Mouse (Mus musculus): ENCODE measurements around the gene Nrp1. TPM values are rescaled to one million over a fixed set of nuclear protein-coding genes. Genes with fewer than 3 reads are reported as not detected.

Gene Nrp1
- polyA plus RNA-seq, 1 experiment from 2014 or later: 40.8 TPM

DNA sequence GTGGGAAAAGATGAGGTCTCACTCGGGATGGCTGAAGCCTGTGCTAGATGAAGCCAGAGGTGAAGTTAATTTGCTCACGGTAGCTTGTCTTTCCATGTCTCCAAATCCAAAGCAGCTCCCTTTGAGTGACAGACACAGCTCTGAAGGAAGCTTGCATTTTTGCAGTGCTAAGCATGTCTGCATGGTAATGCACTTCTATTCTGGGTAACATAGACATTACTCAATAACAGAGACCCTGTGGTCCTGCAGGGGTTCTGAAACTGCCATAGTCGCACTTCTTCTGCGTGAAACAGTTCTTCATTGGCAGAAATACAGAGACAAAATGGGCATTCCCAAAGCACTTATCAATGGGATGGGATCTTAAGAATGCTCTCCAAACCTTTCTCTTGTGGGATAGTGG, 77.3 kb downstream of the Nrp1 start:
- H3K4me1 ChIP-seq: peaks cover 4% of the 10 kb centered on the region
- no peak overlapping the region for H3K9ac ChIP-seq
- no peak overlapping the region for H3K4me2 ChIP-seq
- H3K4me3 ChIP-seq (replicated peaks): no peak overlapping the region
- 87% methylated on average over 4 of the region's 4 CpGs for WGBS
- no peak overlapping the region for H3K27ac ChIP-seq
- no peaks in the 10 kb centered on the region for H3K9me3 ChIP-seq
- H3K27me3 ChIP-seq: no peaks in the 10 kb centered on the region
- no peak for ATAC-seq (ENCODE audit: low FRiP score)
- H3K36me3 ChIP-seq (replicated peaks): peaks cover 12% of the 10 kb centered on the region; the same call in 1 of the 2 replicates

DNA sequence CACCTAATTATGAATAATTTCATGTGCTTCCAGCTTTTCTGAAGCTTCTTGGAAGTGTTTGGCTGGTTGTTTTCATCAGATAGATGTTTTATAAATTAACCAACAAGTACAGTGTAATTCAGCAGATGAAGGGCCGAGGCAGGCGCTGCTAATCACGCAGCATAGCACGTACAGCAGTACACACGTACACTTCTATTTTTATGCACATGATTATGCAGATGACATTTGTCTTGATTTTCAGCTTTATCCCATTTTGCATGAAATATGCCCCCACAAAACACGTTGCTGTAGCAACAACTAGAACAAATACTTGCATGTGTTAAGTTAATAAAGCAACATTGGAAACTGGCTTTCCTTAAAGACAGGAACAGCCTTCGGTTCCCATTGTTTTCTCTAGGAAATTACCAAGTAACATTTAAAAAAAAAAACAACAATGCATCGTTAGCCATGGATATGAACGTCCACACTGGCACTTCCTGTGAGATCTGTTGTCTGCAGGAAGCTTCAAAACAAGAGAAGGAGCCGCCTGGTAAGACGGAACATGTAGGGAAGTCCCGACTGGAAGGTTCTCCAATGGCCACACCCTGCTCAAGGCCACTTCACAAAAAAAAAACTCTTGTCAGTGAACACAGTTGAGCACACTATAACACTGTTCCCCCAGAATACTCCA, 78.9 kb downstream of the Nrp1 start:
- WGBS: 71% methylated on average over 12 of the region's 12 CpGs
- Histone ChIP-seq H3K4me1 (peaks cover 4% of the 10 kb centered on the region), H3K4me2 (no peak overlapping the region), H3K9me3 (no peaks in the 10 kb centered on the region), H3K4me3 (replicated peaks) (no peak overlapping the region), H3K36me3 (replicated peaks) (peaks cover 12% of the 10 kb centered on the region; the same call in 1 of the 2 replicates), H3K9ac (no peak overlapping the region), H3K27ac (0 out of 2 replicates have a peak overlapping the region, but pooled peaks have one; percentile 5), H3K27me3 (no peaks in the 10 kb centered on the region)
- no peak for ATAC-seq (ENCODE audit: low FRiP score)

DNA sequence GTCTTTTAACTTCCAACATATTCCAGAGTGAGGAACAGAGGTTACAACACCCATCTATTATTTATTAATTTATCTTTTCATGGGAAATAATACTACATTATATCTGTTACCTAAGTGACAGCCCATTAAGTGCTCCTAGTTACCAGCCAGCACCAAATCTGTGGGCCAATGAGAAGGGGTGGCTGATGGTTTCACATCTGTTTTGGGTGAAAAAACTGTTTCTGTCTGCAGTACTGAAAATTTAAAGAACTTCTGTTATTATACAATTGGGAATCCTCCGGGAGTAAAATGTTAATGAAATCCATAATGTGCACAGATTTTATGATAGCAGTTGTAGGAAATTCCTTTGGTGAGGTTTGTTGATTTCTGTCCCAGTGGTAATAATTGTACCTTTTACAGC, 83.0 kb downstream of the Nrp1 start:
- Histone ChIP-seq H3K9me3 (no peaks in the 10 kb centered on the region), H3K27ac (no peak overlapping the region), H3K4me3 (replicated peaks) (no peak overlapping the region), H3K27me3 (no peaks in the 10 kb centered on the region), H3K4me2 (no peak overlapping the region), H3K4me1 (peaks cover 10% of the 10 kb centered on the region), H3K36me3 (replicated peaks) (no peaks in the 10 kb centered on the region), H3K9ac (no peak overlapping the region)
- 88% methylated on average over 1 of the region's 1 CpGs for WGBS
- ATAC-seq (ENCODE audit: low FRiP score): no peak

DNA sequence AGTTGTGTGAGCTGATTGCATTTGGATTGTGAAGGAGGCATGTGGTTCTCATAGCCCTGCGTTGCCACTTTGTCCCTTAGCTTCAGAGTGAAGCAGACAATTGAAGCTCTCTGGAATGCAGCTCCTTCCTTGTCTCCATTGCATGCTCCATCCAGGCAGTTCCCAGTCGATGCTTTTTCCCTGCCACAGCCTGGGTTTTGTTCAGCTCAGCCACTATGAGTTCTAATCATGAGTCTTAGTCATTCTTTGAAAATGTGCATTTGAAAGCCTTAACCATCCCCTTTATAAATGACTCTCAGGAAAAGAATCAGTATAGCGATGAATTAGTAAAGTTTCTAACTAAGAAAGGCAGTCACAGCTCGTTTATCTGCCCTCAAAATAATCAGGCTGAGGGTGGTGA, 87.2 kb downstream of the Nrp1 start:
- 28% methylated on average over 4 of the region's 4 CpGs for WGBS
- no peak for ATAC-seq (ENCODE audit: low FRiP score)

DNA sequence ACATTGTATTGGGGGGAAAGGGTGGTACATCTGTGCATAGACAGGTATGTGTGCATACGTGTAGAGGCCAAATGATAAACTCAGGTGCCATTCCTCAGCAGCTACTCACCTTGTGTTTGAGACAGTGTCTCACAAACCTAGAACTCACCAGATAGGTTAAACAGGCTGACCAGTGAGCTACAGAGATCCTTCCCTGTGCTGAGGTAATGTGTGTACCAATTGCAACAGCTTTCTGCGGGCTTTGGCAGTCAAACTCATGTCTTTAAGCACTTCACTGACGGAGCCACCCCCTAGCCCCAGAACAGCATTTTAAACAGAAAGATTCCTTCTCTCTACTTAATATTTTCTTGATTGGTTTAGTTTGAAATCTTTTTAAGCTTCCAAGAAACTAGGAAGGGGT, 88.2 kb downstream of the Nrp1 start:
- no peak for ATAC-seq (ENCODE audit: low FRiP score)
- H3K36me3 ChIP-seq (replicated peaks): no peaks in the 10 kb centered on the region
- no peak overlapping the region for H3K4me3 ChIP-seq (replicated peaks)
- no peak overlapping the region for H3K4me2 ChIP-seq
- peaks cover 14% of the 10 kb centered on the region for H3K4me1 ChIP-seq
- 94% methylated on average over 3 of the region's 3 CpGs for WGBS
- H3K9me3 ChIP-seq: no peaks in the 10 kb centered on the region
- no peak overlapping the region for H3K9ac ChIP-seq
- H3K27me3 ChIP-seq: no peaks in the 10 kb centered on the region
- H3K27ac ChIP-seq: no peak overlapping the region

More for the DNA sequence above, 87.2 kb downstream of the Nrp1 start:
- H3K9ac ChIP-seq: no peak overlapping the region
- no peaks in the 10 kb centered on the region for H3K36me3 ChIP-seq (replicated peaks)
- peaks cover 11% of the 10 kb centered on the region for H3K4me1 ChIP-seq
- no peaks in the 10 kb centered on the region for H3K27me3 ChIP-seq
- no peaks in the 10 kb centered on the region for H3K9me3 ChIP-seq
- H3K27ac ChIP-seq: no peak overlapping the region
- no peak overlapping the region for H3K4me2 ChIP-seq
- no peak overlapping the region for H3K4me3 ChIP-seq (replicated peaks)

DNA sequence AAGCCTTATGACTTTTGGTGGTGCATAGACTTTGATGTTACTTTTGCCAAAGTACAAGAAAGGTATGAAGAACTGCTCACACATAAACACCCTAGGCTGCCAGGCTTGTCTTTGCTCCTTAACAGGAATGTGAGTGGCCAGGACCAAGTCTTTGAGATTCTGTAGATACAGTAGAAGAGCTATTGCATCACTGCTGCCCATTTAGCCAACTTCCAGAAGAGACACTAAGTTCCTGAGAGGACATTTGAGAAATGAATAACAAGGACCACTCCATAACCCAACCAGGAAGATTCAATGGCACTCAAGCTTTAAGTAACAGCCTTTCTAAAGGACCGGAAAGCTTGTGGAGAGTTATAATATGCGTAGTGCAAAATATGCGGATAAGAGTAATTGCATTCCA, 88.9 kb downstream of the Nrp1 start:
- no peak for ATAC-seq (ENCODE audit: low FRiP score)
- H3K27me3 ChIP-seq: no peaks in the 10 kb centered on the region
- H3K4me2 ChIP-seq: no peak overlapping the region
- H3K4me3 ChIP-seq (replicated peaks): no peak overlapping the region
- peaks cover 14% of the 10 kb centered on the region for H3K4me1 ChIP-seq
- WGBS: 86% methylated on average over 3 of the region's 3 CpGs
- no peaks in the 10 kb centered on the region for H3K36me3 ChIP-seq (replicated peaks)
- no peak overlapping the region for H3K27ac ChIP-seq
- H3K9me3 ChIP-seq: no peaks in the 10 kb centered on the region
- no peak overlapping the region for H3K9ac ChIP-seq

DNA sequence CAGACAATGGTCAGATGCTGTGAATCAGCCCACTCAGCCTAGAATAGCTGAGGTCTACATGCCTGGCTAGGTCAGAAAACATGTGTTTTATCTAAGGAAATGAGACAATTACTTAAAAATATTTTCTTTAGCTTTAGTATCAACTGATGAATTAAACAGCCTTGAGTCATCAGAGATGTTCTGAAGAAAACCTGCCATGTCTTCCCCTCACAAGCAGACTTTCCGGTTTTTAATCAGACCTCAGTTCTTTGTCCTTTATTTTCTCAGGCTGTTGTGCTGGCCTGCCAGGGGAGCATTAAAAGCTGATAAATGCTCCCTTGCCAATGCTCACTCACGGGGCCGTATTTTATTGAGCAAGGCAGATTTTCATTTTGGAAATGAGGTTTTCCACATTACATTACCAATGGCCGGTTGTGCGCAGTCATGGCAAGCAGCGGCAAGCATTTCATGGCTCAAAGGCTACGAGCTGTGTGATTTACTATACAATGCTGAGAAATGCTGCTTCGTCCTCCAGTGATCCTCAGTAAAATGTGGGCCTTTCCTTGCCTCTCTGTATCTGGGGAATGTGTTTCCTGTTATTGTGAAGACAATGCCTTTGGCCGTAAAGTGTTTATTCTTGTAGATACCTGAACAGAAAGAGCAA, 92.1 kb downstream of the Nrp1 start:
- Histone ChIP-seq H3K36me3 (replicated peaks) (no peaks in the 10 kb centered on the region), H3K4me3 (replicated peaks) (no peak overlapping the region), H3K9ac (no peak overlapping the region), H3K27ac (0 out of 2 replicates have a peak overlapping the region, but pooled peaks have one; percentile 5), H3K9me3 (no peaks in the 10 kb centered on the region), H3K4me1 (peaks cover 13% of the 10 kb centered on the region), H3K27me3 (no peaks in the 10 kb centered on the region), H3K4me2 (no peak overlapping the region)
- 53% methylated on average over 9 of the region's 9 CpGs for WGBS
- no peak for ATAC-seq (ENCODE audit: low FRiP score)

DNA sequence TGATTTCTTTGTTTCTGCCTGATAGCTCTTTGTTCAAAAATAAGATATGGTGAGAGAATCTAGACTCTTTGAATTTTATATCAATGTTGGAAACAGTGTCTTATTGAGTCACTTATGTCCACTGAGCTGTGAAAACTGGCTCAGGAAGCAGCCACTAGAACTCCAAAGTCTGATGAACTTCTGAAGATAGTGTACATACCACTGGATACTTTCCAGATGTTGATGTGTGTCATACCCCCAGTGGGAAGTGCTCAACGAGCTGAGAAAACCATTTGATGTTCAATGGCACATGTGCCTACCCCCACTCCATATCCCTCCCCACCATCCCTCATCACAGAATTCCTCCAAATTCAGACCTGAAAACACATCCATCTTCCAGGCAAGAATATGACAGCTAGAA, 92.7 kb downstream of the Nrp1 start:
- Histone ChIP-seq H3K4me1 (peaks cover 8% of the 10 kb centered on the region), H3K36me3 (replicated peaks) (no peaks in the 10 kb centered on the region), H3K9me3 (no peaks in the 10 kb centered on the region), H3K27me3 (no peaks in the 10 kb centered on the region), H3K4me2 (no peak overlapping the region), H3K4me3 (replicated peaks) (no peak overlapping the region), H3K9ac (no peak overlapping the region), H3K27ac (no peak overlapping the region)
- ATAC-seq (ENCODE audit: low FRiP score): no peak
- 70% methylated on average over 1 of the region's 1 CpGs for WGBS

DNA sequence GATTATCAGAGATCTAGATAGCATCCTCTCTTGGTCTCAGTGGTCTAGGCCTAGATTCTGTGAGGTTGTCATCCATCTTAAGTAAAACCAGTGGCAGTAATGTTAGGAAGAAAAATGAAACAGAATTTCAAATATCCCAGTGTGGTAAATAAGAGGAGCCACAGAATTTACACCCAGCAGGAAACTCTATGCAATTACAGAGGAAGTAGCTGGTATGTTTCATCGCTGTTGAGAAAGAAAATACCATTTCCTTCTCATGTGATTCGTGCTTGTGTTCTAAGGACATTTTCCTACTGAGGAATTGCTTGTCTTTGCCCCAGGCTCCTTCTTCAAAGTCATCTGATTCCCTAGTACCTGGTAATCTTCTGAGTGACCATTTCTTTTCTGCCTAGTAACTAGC, 95.1 kb downstream of the Nrp1 start:
- H3K9me3 ChIP-seq: no peaks in the 10 kb centered on the region
- ATAC-seq (ENCODE audit: low FRiP score): no peak
- no peak overlapping the region for H3K27ac ChIP-seq
- no peaks in the 10 kb centered on the region for H3K27me3 ChIP-seq
- no peak overlapping the region for H3K4me2 ChIP-seq
- peaks cover 10% of the 10 kb centered on the region for H3K4me1 ChIP-seq
- H3K36me3 ChIP-seq (replicated peaks): no peaks in the 10 kb centered on the region
- no peak overlapping the region for H3K9ac ChIP-seq
- H3K4me3 ChIP-seq (replicated peaks): no peak overlapping the region
- whole genome bisulfite sequencing: 80% methylated on average over 2 of the region's 2 CpGs

DNA sequence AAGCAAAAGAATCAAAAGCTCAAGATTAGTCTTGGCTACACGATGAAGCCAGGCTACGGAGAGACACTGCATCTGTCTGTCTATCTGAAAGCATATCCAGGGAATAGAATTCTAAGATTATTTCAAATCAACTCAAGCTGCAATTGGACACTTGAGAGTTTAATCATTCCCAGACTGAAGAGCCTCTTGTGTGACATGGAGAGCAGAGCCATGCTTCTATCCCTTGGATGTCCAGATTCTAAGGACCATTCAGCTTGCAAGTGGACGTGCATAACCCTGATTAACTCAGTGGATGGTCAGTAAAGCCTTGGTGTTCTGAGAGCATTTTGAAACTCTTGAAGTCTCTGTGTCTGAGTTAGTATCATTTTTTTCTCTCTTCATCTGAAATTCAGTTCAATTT, 95.6 kb downstream of the Nrp1 start:
- Histone ChIP-seq H3K9me3 (no peaks in the 10 kb centered on the region), H3K4me1 (peaks cover 10% of the 10 kb centered on the region), H3K36me3 (replicated peaks) (no peaks in the 10 kb centered on the region; the same call in 1 of the 2 replicates), H3K4me2 (no peak overlapping the region), H3K4me3 (replicated peaks) (no peak overlapping the region), H3K27ac (no peak overlapping the region), H3K27me3 (no peaks in the 10 kb centered on the region), H3K9ac (no peak overlapping the region)
- 69% methylated on average over 3 of the region's 3 CpGs for WGBS
- ATAC-seq (ENCODE audit: low FRiP score): no peak

DNA sequence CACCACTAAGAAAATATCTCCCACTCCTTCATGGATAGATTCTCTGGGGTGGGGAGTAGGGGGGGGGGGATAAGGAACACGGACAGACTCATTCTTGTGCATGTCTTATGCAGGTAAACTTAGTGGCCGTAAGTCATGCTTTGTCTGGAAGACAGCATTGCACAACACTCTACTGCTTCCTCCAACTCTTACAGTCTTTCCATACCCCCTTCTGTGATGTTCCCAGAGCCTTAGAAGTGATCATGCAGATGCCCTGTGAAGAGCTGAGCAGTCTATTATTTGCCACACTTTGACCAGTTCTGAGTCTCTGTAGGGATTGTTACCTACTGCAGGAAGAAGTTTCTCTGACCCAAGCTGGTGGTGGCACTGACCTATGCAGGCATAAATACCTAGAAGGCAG, 98.9 kb downstream of the Nrp1 start:
- Histone ChIP-seq H3K27me3 (no peaks in the 10 kb centered on the region), H3K9ac (no peak overlapping the region), H3K4me3 (replicated peaks) (no peak overlapping the region), H3K4me2 (no peak overlapping the region), H3K4me1 (0 out of 2 replicates have a peak, but pooled peaks cover 2% of the 10 kb centered on the region), H3K9me3 (no peaks in the 10 kb centered on the region), H3K27ac (no peak overlapping the region), H3K36me3 (replicated peaks) (no peaks in the 10 kb centered on the region; the same call in none of the 2 replicates)
- 89% methylated on average over 2 of the region's 2 CpGs for WGBS
- no peak for ATAC-seq (ENCODE audit: low FRiP score)

DNA sequence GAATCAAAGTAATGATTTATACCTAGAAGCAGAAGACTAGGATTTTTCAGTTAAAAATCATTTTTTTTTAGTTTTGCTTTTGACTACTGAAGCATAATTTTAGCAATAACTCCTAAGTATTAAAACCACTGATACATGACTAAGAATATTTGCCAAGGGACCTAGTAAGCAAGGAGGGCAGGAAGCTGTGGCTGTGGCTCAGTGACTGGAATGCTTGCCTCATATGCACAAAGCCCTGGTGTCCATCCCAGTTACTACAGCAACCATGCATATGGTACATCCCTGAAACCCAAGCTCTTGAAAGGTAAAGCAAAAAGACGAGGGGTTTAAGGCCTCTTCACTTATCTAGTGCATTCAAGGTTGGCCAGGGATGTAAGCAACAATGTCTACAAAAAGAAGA, 101.3 kb downstream of the Nrp1 start:
- H3K27me3 ChIP-seq: no peaks in the 10 kb centered on the region
- no peak for ATAC-seq (ENCODE audit: low FRiP score)
- H3K36me3 ChIP-seq (replicated peaks): no peaks in the 10 kb centered on the region; the same call in none of the 2 replicates
- H3K4me3 ChIP-seq (replicated peaks): no peak overlapping the region
- no peak overlapping the region for H3K4me2 ChIP-seq
- H3K4me1 ChIP-seq: 0 out of 2 replicates have a peak, but pooled peaks cover 2% of the 10 kb centered on the region
- no peak overlapping the region for H3K27ac ChIP-seq
- 55% methylated on average over 1 of the region's 1 CpGs for WGBS
- H3K9ac ChIP-seq: no peak overlapping the region
- H3K9me3 ChIP-seq: no peaks in the 10 kb centered on the region

DNA sequence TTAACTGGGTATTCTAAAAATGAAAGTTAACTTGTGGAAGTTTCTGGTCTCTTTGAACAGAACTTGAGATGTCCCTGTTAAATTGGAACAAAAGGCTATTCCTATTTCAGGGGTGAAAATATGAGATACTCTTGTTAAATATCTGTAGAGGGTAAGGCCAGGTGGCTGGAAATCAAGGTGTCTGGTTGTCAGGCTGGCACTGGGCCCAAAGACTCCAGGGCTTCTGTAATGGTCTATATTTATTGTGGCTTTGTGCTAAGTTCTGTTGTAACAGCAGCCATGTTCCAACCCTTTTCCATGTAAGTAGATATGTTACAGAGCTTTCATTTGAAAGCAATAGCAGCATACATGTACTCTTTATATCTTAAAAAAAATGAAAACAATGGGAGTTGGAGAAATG, 103.3 kb downstream of the Nrp1 start:
- Histone ChIP-seq H3K9ac (no peak overlapping the region), H3K4me2 (no peak overlapping the region), H3K36me3 (replicated peaks) (no peaks in the 10 kb centered on the region; the same call in none of the 2 replicates), H3K9me3 (no peaks in the 10 kb centered on the region), H3K4me1 (0 out of 2 replicates have a peak, but pooled peaks cover 2% of the 10 kb centered on the region), H3K4me3 (replicated peaks) (no peak overlapping the region), H3K27me3 (no peaks in the 10 kb centered on the region), H3K27ac (no peak overlapping the region)
- no peak for ATAC-seq (ENCODE audit: low FRiP score)
